ENCODE assay signal across 13 mouse cellular contexts in the genomic region with DNA sequence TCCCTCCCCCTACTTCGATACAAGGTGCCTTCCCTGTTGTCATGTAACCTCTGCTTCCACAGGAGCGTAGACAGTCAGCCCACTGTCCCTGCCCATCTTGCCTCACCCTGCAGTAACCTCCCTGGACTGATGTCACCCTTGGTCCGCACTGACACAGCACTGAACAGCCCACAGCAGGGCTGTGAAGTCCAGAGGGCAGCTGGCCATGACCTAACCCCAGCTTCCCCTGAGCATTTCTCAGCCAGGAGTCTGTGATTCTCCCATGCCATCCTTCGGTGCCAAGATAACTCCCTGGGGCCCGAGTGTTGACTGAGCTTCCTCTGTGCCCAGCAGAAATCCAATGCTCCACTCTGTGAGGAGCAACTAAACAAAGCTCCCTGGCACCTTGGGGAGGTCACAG. TPM values are rescaled to one million over a fixed set of nuclear protein-coding genes. Genes with fewer than 3 reads are reported as not detected.
A peak's percentile ranks its signal among the peaks of the same experiment; 100 is the strongest.
DNase-seq lines count a peak whose midpoint lies in the region; ATAC-seq and TF ChIP-seq lines count a peak whose summit lies in the region.
"Had no signal": no experiment of that assay in that cellular context is flagged by ENCODE, and none has a peak within 500 bp of the region (broad histone marks: within the 10 kb centered on the region; RNA-seq: fewer than 3 reads in every experiment).

No protein-coding gene starts in this region.

- WGBS in liver, postnatal 0 days (ENCODE audit: insufficient replicate concordance) = 57% methylated on average over 5 of the region's 5 CpGs

- no peak for TF ChIP-seq EP300 in liver, postnatal 0 days (IDR thresholded peaks at IDR 0.05; ENCODE audit: low read depth)

- H3K27me3 ChIP-seq in liver, postnatal 0 days (ENCODE audit: insufficient read depth, low read length) = 0 out of 2 replicates have a peak, but pooled peaks cover 4% of the 10 kb centered on the region

- H3K4me1 ChIP-seq in liver, postnatal 0 days (ENCODE audit: insufficient read depth) = peaks cover 4% of the 10 kb centered on the region
- H3K4me1 ChIP-seq: heart, embryonic 12.5 days had no signal

- DNase-seq in cerebellum, adult 11-12 months = peak; percentile 10
- no peak for DNase-seq in cerebellum, adult 9-11 months
- peak; percentile 50 for DNase-seq in kidney, adult 9 months
- DNase-seq in kidney, postnatal 10 days = no peak
- peak; percentile 19 to 41 for DNase-seq in gastrocnemius, adult 8-10 months (ENCODE audit: low spot score in 2 of 2)
- peak; percentile 39 for DNase-seq in liver, postnatal 0 days
- DNase-seq in right cerebral cortex, postnatal 25 days = no peak
- DNase-seq: cerebellum, adult 2 months; embryo, embryonic 11 days; lung, embryonic 14.5 days had no signal

- H3K27ac ChIP-seq in liver, postnatal 0 days (ENCODE audit: low read depth) = no peak overlapping the region

- no peak for TF ChIP-seq CTCF in liver, postnatal 0 days (IDR thresholded peaks at IDR 0.05; ENCODE audit: low read depth)

- no peaks in the 10 kb centered on the region for H3K36me3 ChIP-seq in liver, postnatal 0 days (replicated peaks; ENCODE audit: insufficient read depth, low read length)
- H3K36me3 ChIP-seq: heart, embryonic 12.5 days had no signal

- no peak overlapping the region for H3K4me3 ChIP-seq in liver, postnatal 0 days (ENCODE audit: low read depth, low read length)
- H3K4me3 ChIP-seq: heart, embryonic 12.5 days had no signal

- H3K9me3 ChIP-seq in liver, postnatal 0 days (ENCODE audit: low read length) = no peaks in the 10 kb centered on the region
- H3K9me3 ChIP-seq: heart, embryonic 12.5 days had no signal

- no peak overlapping the region for H3K4me2 ChIP-seq in liver, postnatal 0 days (ENCODE audit: low read depth, low read length)
- H3K4me2 ChIP-seq: heart, embryonic 12.5 days; lung, embryonic 14.5 days had no signal

- H3K9ac ChIP-seq in liver, postnatal 0 days (replicated peaks) = no peak overlapping the region
- H3K9ac ChIP-seq: heart, embryonic 12.5 days; lung, embryonic 14.5 days had no signal

- ATAC-seq in liver, postnatal 0 days = peak; percentile 85
- ATAC-seq in megakaryocyte progenitor cell, adult 5-6 weeks (replicated peaks; ENCODE audit: poor library complexity) = no peak
- ATAC-seq: inflammation-experienced regulatory T-cells, adult 6 months had no signal

RNA-seq across cellular contexts. Expression of a gene that starts 8.6 kb away (rescaled TPM):
- 10 to 100 TPM in 3 of 4 experiments, 1 to 10 TPM in 1; 9.2 to 25.2 (median 14.3) TPM for total RNA-seq in gastrocnemius, adult 8-10 months (2022)
- polyA plus RNA-seq in liver, postnatal 0 days (2015; fragmentation: Nextera tagmentation; extraction: Ambion mirVana) = 2.3 and 2.8 TPM in 2 replicates
- total RNA-seq in megakaryocyte progenitor cell, adult 5-6 weeks (2015) = 0.46 and 0.49 TPM in 2 replicates
- total RNA-seq in megakaryocyte progenitor cell, adult 5-6 weeks (2017) = 0.54 and 1.1 TPM in 2 replicates

Comparison
In these comparisons a context has a peak if more than half of its experiments do, and no peak if none do; other contexts are left out.
1. DNase-seq: peak in cerebellum, adult 11-12 months (single experiment), kidney, adult 9 months (single experiment), gastrocnemius, adult 8-10 months (2 of 2) and liver, postnatal 0 days (single experiment); none in cerebellum, adult 9-11 months (single experiment), kidney, postnatal 10 days (single experiment) and right cerebral cortex, postnatal 25 days (single experiment).
2. RNA of a gene that starts 8.6 kb away (total RNA-seq): 9.2 to 25.2 TPM in gastrocnemius, adult 8-10 months; 0.46 to 1.1 TPM in megakaryocyte progenitor cell, adult 5-6 weeks; every median in the first group is over 4 times any median in the second.